Mouse (Mus musculus): ENCODE data around the gene Caap1. TPM values are rescaled to one million over a fixed set of nuclear protein-coding genes. Genes with fewer than 3 reads are reported as not detected.

Caap1 gene
- 13.4 and 21.3 TPM in 2 replicates for polyA plus RNA-seq (2016; fragmentation: Nextera tagmentation; extraction: Ambion mirVana)

DNA sequence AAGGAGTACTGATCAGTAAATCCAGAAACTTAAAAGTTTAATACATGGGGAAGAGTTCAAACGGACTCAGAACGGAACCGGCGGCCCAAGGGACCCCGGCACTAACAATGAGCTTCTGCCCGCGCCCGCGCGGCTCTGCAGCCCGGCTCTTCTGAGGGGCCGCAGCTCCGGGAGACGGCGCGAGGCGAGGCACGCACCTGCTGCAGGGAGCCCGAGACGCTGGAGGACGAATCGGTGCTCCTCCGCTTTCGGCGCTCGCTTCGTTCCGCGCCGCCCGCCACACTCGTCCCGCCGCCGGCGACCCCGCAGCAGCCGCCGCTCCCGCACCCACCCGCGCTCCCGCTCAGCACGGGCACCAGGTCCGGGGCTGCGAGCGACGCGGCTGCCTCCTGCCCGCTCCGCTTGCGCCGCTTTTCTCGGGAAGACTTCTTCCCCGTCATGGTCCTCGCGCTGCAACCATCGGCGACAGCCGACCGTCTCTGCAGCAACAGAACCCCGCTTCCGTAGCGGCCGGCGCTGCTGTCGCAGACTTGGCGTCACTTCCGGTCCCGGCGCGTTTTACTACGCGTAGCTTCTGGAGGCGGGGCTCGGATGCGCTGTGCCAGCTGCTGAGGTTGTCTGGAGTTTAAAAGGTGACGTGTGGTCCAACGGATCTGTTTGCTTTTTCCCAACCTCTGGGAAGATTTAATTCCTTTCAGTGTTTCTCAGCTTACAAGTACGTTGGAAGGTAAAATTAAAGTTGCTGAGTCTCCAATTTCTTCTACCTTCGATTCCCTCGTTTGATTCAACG is at the start of gene Caap1, which contains the start of gene Gm10306:
TSS of gene Caap1 (minus strand) at position 532 of the 790 bp plus-strand sequence.
TSS of gene Gm10306 (plus strand) at position 282 of the 790 bp plus-strand sequence.
- H3K36me3 ChIP-seq, result no peaks in the 10 kb centered on the region
- peak within 1 kb of the TSS; percentile 93 for H3K27ac ChIP-seq
- no peaks in the 10 kb centered on the region for H3K27me3 ChIP-seq (ENCODE audit: insufficient read depth, poor library complexity, severe bottlenecking)
- 1% methylated on average over 75 of the region's 83 CpGs for WGBS
- peak; percentile 96 for DNase-seq (ENCODE audit: low spot score)
- peaks cover 8% of the 10 kb centered on the region; the same call in 1 of the 2 replicates for H3K4me1 ChIP-seq
- no peaks in the 10 kb centered on the region for H3K9me3 ChIP-seq
- H3K4me3 ChIP-seq, result peak within 1 kb of the TSS; percentile 98

GRCm38 (mm10) chr4:94605591-94605990 is 49.0 kb upstream of the Caap1 start:
- no peaks in the 10 kb centered on the region for H3K27me3 ChIP-seq (ENCODE audit: insufficient read depth, poor library complexity, severe bottlenecking)
- WGBS, result 87% methylated on average over 2 of the region's 2 CpGs
- H3K4me3 ChIP-seq, result no peak overlapping the region
- no peak for DNase-seq (ENCODE audit: low spot score)
- no peaks in the 10 kb centered on the region for H3K36me3 ChIP-seq
- H3K27ac ChIP-seq, result no peak overlapping the region
- H3K9me3 ChIP-seq, result no peaks in the 10 kb centered on the region
- no peaks in the 10 kb centered on the region for H3K4me1 ChIP-seq

GRCm38 (mm10) chr4:94604452-94605019 is 47.9 kb upstream of the Caap1 start:
- Histone ChIP-seq H3K36me3 (no peaks in the 10 kb centered on the region), H3K27ac (no peak overlapping the region), H3K4me3 (no peak overlapping the region; the same call in 1 of the 2 replicates), H3K9me3 (no peaks in the 10 kb centered on the region), H3K4me1 (no peaks in the 10 kb centered on the region), H3K27me3 (ENCODE audit: insufficient read depth, poor library complexity, severe bottlenecking) (no peaks in the 10 kb centered on the region)
- 88% methylated on average over 2 of the region's 2 CpGs for WGBS
- no peak for DNase-seq (ENCODE audit: low spot score)

- no peaks in the 10 kb centered on the region for H3K36me3 ChIP-seq
- under 1% methylated on average over 61 of the region's 61 CpGs for WGBS
- peak; percentile 96 for DNase-seq (ENCODE audit: low spot score)
- no peaks in the 10 kb centered on the region for H3K4me1 ChIP-seq
- H3K27me3 ChIP-seq (ENCODE audit: insufficient read depth, poor library complexity, severe bottlenecking), result no peaks in the 10 kb centered on the region
- H3K4me3 ChIP-seq, result peak within 1 kb of the TSS; percentile 98
- H3K27ac ChIP-seq, result peak within 1 kb of the TSS; percentile 97
- H3K9me3 ChIP-seq, result no peaks in the 10 kb centered on the region
Observed at GRCm38 (mm10) chr4:94603031-94603629, 46.5 kb upstream of the Caap1 start, which contains the start of gene Plaa. TSS of gene Plaa (minus strand) at chr4:94603244.

DNA sequence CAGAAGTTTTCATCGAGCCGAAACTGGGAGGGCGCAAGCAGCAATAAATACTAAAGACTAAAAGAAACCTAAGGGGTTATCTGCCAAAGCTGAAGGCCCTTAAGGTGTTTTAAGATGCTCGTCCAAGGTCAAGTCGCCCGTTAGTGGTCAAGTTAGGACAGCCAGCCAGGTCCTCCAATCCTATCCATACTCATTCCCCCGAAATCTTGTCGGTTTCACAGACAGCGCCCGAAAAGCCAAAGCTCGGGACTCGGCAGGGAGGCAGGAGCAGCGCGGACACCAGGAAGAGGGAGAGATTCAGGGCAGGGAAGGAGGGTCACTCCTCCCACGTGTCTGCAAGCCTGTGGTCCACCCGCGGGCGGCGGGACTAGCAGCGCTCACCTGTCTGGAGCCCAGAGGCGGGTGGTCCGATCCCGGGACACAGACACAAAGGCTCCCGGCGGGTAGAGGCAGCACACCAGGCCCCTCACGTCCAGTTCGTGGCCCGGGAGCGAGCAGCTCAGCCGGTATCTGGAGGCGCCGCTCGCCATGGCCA is 46.0 kb upstream of the Caap1 start:
- WGBS, result 1% methylated on average over 32 of the region's 33 CpGs
- Histone ChIP-seq H3K4me3 (peak overlapping the region; percentile 98), H3K36me3 (no peaks in the 10 kb centered on the region), H3K9me3 (no peaks in the 10 kb centered on the region), H3K27me3 (ENCODE audit: insufficient read depth, poor library complexity, severe bottlenecking) (no peaks in the 10 kb centered on the region), H3K27ac (peak overlapping the region; percentile 97), H3K4me1 (no peaks in the 10 kb centered on the region)
- peak; percentile 87 for DNase-seq (ENCODE audit: low spot score)

DNA sequence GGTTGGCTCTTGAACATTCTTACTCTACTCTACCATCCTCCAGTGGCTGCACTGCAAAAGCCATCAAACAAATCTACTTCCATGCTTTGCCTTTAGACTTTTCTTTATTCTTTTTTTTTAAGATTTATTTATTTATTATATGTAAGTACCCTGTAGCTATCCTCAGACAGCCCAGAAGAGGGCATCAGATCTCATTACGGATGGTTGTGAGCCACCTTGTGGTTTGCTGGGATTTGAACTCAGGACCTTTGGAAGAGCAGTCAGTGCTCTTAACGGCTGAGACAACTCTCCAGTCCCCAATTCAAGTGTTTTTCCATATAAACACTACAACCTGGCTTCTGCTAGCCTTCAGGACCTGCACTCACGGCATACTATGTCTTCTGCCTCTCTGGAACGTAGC is 44.8 kb upstream of the Caap1 start:
- Histone ChIP-seq H3K4me1 (no peaks in the 10 kb centered on the region), H3K9me3 (no peaks in the 10 kb centered on the region), H3K27ac (no peak overlapping the region), H3K4me3 (peak overlapping the region; percentile 98), H3K27me3 (ENCODE audit: insufficient read depth, poor library complexity, severe bottlenecking) (no peaks in the 10 kb centered on the region), H3K36me3 (no peaks in the 10 kb centered on the region)
- WGBS, result 91% methylated on average over 4 of the region's 4 CpGs
- no peak for DNase-seq (ENCODE audit: low spot score)

DNA sequence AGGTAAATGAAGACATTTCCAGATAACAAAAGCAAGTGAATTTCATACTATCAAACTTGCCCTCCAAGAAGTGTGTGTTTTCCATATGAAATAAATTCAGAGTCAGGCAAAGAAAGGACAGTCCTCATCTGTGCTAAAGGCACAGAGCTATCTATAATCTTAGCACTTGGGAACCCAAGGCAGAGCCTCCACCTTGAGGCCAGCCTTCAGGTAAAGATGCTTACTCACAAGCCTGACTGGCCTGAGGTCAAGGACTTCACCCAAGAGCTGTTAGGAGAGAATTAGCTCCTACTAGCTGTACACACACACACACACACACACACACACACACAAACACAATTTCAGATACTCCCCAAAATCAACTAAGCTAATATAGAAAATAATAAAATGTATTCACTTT is 36.1 kb upstream of the Caap1 start:
- Histone ChIP-seq H3K27ac (no peak overlapping the region), H3K36me3 (no peaks in the 10 kb centered on the region), H3K9me3 (no peaks in the 10 kb centered on the region), H3K4me3 (no peak overlapping the region), H3K27me3 (ENCODE audit: insufficient read depth, poor library complexity, severe bottlenecking) (no peaks in the 10 kb centered on the region), H3K4me1 (no peaks in the 10 kb centered on the region)
- DNase-seq (ENCODE audit: low spot score), result no peak

DNA sequence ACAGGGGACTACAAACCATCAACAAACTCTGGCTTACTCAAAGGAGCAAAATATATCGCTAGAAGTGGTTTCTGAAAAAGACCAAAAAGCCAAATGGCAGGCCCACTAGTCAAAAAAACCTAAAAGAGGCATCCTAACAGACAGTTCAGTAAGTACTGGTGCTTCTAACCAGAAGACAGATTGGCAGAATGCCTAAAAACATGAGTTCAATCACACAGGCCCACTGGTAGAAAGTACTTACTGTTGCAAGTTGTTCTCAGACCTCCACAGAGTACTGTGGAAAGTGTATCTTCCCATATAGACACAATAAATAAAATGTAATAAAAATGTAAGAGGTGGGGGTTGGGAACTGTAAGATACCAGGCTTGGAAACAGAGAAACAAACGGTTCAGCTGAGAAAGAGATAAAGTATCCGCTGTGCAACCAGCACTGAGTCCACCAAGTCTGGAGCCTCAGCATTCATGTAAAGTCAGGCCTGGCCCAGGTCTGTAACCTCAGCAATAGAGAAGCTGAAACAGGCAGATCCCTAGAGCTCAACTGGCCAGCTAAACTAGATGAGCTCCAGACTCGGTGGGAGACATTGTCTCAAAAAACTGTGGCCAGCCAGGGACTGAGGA is 35.3 kb upstream of the Caap1 start:
- no peaks in the 10 kb centered on the region for H3K9me3 ChIP-seq
- H3K27me3 ChIP-seq (ENCODE audit: insufficient read depth, poor library complexity, severe bottlenecking), result no peaks in the 10 kb centered on the region
- H3K4me1 ChIP-seq, result no peaks in the 10 kb centered on the region
- 68% methylated on average over 4 of the region's 4 CpGs for WGBS
- H3K4me3 ChIP-seq, result no peak overlapping the region
- DNase-seq (ENCODE audit: low spot score), result no peak
- no peak overlapping the region for H3K27ac ChIP-seq
- no peaks in the 10 kb centered on the region for H3K36me3 ChIP-seq

DNA sequence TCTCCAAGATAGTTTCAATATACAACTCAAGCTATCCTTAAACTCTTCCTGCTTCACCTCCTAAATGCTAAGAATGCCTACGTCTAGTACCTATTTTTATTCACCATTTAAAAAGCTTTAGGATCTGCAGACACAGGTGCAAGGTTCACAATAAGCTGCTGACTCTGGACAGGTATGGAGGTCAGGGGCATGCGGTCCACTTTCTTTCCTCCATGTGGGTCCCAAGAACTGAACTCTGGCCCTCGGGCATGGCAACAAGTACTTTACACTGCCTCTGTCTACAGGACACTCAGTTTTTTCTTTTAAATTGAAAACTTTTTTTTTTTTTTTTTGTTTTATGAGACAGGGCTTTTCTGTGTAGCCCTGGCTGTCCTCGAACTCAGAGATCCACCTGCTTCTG is 16.1 kb upstream of the Caap1 start:
- DNase-seq (ENCODE audit: low spot score), result no peak
- Histone ChIP-seq H3K36me3 (peaks cover 54% of the 10 kb centered on the region), H3K4me1 (no peaks in the 10 kb centered on the region), H3K27ac (no peak overlapping the region), H3K4me3 (no peak overlapping the region), H3K27me3 (ENCODE audit: insufficient read depth, poor library complexity, severe bottlenecking) (no peaks in the 10 kb centered on the region), H3K9me3 (no peaks in the 10 kb centered on the region)
- 95% methylated on average over 4 of the region's 4 CpGs for WGBS

DNA sequence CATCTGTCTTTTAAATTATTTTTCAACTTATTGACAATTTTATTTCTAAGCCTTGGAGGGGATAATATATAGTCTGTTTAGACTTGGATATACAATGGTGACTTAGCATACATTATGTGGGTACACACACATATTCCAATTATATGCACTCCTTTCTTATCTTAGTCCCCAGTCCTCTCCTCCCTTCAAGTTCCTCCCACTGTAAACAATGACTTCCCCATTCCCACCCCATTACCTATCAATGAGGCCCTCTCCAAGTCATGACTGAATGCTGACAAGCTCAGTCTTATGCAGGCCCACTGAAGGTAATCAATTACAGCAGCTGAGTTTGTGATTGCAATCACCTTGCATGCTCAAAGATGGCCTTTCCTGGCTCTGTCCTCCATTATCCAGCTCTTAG is 7.7 kb upstream of the Caap1 start:
- Histone ChIP-seq H3K27ac (no peak overlapping the region), H3K36me3 (peaks cover 13% of the 10 kb centered on the region), H3K4me1 (no peaks in the 10 kb centered on the region), H3K9me3 (no peaks in the 10 kb centered on the region), H3K27me3 (ENCODE audit: insufficient read depth, poor library complexity, severe bottlenecking) (no peaks in the 10 kb centered on the region), H3K4me3 (no peak overlapping the region)
- DNase-seq (ENCODE audit: low spot score), result no peak

- DNase-seq (ENCODE audit: low spot score), result no peak
- H3K36me3 ChIP-seq, result peaks cover 2% of the 10 kb centered on the region; the same call in 1 of the 2 replicates
- H3K4me3 ChIP-seq, result no peak overlapping the region
- 75% methylated on average over 7 of the region's 7 CpGs for WGBS
- H3K27ac ChIP-seq, result no peak overlapping the region
- H3K4me1 ChIP-seq, result no peaks in the 10 kb centered on the region
- no peaks in the 10 kb centered on the region for H3K9me3 ChIP-seq
- no peaks in the 10 kb centered on the region for H3K27me3 ChIP-seq (ENCODE audit: insufficient read depth, poor library complexity, severe bottlenecking)
Observed at GRCm38 (mm10) chr4:94561954-94562648, 5.5 kb upstream of the Caap1 start.

GRCm38 (mm10) chr4:94560316-94560715 is 3.7 kb upstream of the Caap1 start:
- Histone ChIP-seq H3K4me1 (peaks cover 5% of the 10 kb centered on the region; the same call in 1 of the 2 replicates), H3K27ac (no peak overlapping the region), H3K36me3 (no peaks in the 10 kb centered on the region), H3K9me3 (no peaks in the 10 kb centered on the region), H3K27me3 (ENCODE audit: insufficient read depth, poor library complexity, severe bottlenecking) (no peaks in the 10 kb centered on the region), H3K4me3 (no peak overlapping the region)
- DNase-seq (ENCODE audit: low spot score), result no peak
- WGBS, result 76% methylated on average over 1 of the region's 1 CpGs

All from heart, embryonic 10.5 days (tissue).